Mouse (Mus musculus) liver, adult 2 months (tissue): ENCODE measurements around the gene Ttll8.

Source experiments
- CTCF ChIP-seq: fragments of 200-500 bp; IDR thresholded peaks from 2 replicates; pipeline ENCODE4 v1.5.1; 2011; ENCODE audit warnings: low read depth, low read length, control low read depth
- POLR2A ChIP-seq: fragments of 200-500 bp; IDR thresholded peaks from 2 replicates; pipeline ENCODE4 v1.6.1; 2011; ENCODE audit warnings: low read length, control low read depth; ENCODE audit not compliant: insufficient read depth; ENCODE audit errors: extremely low read depth

- TF ChIP-seq CTCF (no peak), POLR2A (no peak)
Observed at GRCm38 (mm10) chr15:88882851-88883250, 71.4 kb downstream of the Ttll8 start.
